Mouse (Mus musculus) stomach, embryonic 16.5 days (tissue): ENCODE results near the gene Rcan3. TPM values are rescaled to one million over a fixed set of nuclear protein-coding genes. Genes with fewer than 3 reads are reported as not detected.
A peak's percentile ranks its signal among the peaks of the same experiment; 100 is the strongest.

Source experiments
- microRNA counts: library from miRNA; unstranded; fragments of <30 nt; microRNA quantifications from one replicate; lab custom pipeline; 2016
- microRNA-seq: library from miRNA; unstranded; fragments of <30 nt; microRNA quantifications from one replicate; pipeline ENCODE4, GENCODE M21; 2016
- polyA plus RNA-seq: library from polyadenylated mRNA; unstranded; fragments of >200 nt; fragmentation: Nextera tagmentation; extraction: Ambion mirVana; gene quantifications from 2 replicates; pipeline ENCODE4 v1.2.1, GENCODE M21; 2015

The Rcan3 gene
- polyA plus RNA-seq, 1 experiment from 2014 or later, result 15.0 TPM

MicroRNAs encoded within 50 kb of the gene (microRNA counts, 519-probe panel; counts per million panel counts)
- microRNA mmu-miR-700 (lab: Ali Mortazavi, UCI), result 956 counts per million, percentile 5 among the panel's probes with 10 or more counts

Small RNAs within 50 kb of the gene (microRNA-seq; reads per million reads assigned to microRNA genes)
- 278 reads per million, percentile 66 among the genes with 10 or more reads in this experiment for gene Mir700

Other genes with a start within 250 kb of the Rcan3 start
- gene Clic4, start 161.0 kb downstream of the Rcan3 start, polyA plus RNA-seq, result 136 and 141 TPM in 2 replicates
- gene Srrm1, start 80.5 kb downstream of the Rcan3 start, polyA plus RNA-seq, result 176 and 188 TPM in 2 replicates
- gene Ncmap, start 35.6 kb downstream of the Rcan3 start, polyA plus RNA-seq, result 27.4 and 36.0 TPM in 2 replicates
- 0.17 and 0.29 TPM in 2 replicates for gene Stpg1, start 60.9 kb upstream of the Rcan3 start, polyA plus RNA-seq
- 4.7 and 4.8 TPM in 2 replicates for gene Nipal3, start 61.2 kb upstream of the Rcan3 start, polyA plus RNA-seq
- gene Grhl3, start 139.8 kb upstream of the Rcan3 start, polyA plus RNA-seq, result 54.1 and 74.1 TPM in 2 replicates